Mouse (Mus musculus) liver, embryonic 14.5 days (tissue): ENCODE data around the gene Cfap46. TPM values are rescaled to one million over a fixed set of nuclear protein-coding genes. Genes with fewer than 3 reads are reported as not detected.
A peak's percentile ranks its signal among the peaks of the same experiment; 100 is the strongest.
"Not testable (repeated sequence)": the region's sequence is repeated elsewhere in the genome, so short reads cannot be mapped to it uniquely, and the experiment has no call there.

Experiments
- ATAC-seq: fragments of 200-750 bp; cut with Nextera tagmentation; 2 replicates; pipeline ENCODE4 v1.8.0; 2017; ENCODE audit warnings: moderate number of reproducible peaks, mild to moderate bottlenecking, moderate library complexity; ENCODE audit not compliant: insufficient read depth
- DNase-seq, 3 experiments: peaks; one replicate each; pipeline ENCODE4 v3.0.0-alpha.2; 2012 to 2013; ENCODE audit warnings: low read depth in 3 of 3, low spot score in 3 of 3
- H3K27ac ChIP-seq: fragments of 300-500 bp; sonication (generic); 2 replicates; pipeline ENCODE4 v1.5.1; 2014; ENCODE audit warnings: moderate library complexity, mild to moderate bottlenecking, control low read depth, inconsistent platforms
- H3K27me3 ChIP-seq: fragments of 300-500 bp; sonication (generic); 2 replicates; pipeline ENCODE4 v1.6.1; 2014; ENCODE audit warnings: mild to moderate bottlenecking, low read length, moderate library complexity; ENCODE audit not compliant: control insufficient read depth, insufficient read depth
- H3K36me3 ChIP-seq: fragments of 300-500 bp; sonication (generic); replicated peaks from 2 replicates; pipeline ENCODE4 v1.6.1; 2014; ENCODE audit warnings: low read depth; ENCODE audit not compliant: control insufficient read depth, insufficient read depth
- H3K4me1 ChIP-seq, 2 experiments: fragments of 200-500 bp in 1 of 2; fragments of 300-500 bp in 1 of 2; sonication (generic) in 1 of 2; replicated peaks; 2 replicates each; pipeline ENCODE4 v1.6.1; 2012 to 2014; ENCODE audit warnings: antibody characterized with exemption in 1 of 2, inconsistent platforms in 1 of 2, low read length in 1 of 2; ENCODE audit not compliant: control insufficient read depth in 2 of 2, insufficient read depth in 2 of 2
- H3K4me2 ChIP-seq: fragments of 300-500 bp; sonication (generic); 2 replicates; pipeline ENCODE4 v1.6.1; 2014; ENCODE audit warnings: low read depth, mild to moderate bottlenecking, control low read depth, moderate library complexity
- H3K4me3 ChIP-seq, 2 experiments: fragments of 200-500 bp in 1 of 2; fragments of 300-500 bp in 1 of 2; sonication (generic) in 1 of 2; 2 replicates each; pipeline ENCODE4 v1.5.1; 2012 to 2014; ENCODE audit warnings: low read depth in 2 of 2, low read length in 2 of 2, mild to moderate bottlenecking in 2 of 2, control low read depth in 1 of 2, inconsistent platforms in 1 of 2, moderate library complexity in 1 of 2; ENCODE audit not compliant: insufficient read depth in 1 of 2
- H3K9ac ChIP-seq: fragments of 300-500 bp; sonication (generic); replicated peaks from 2 replicates; pipeline ENCODE4 v1.6.1; 2014; ENCODE audit warnings: mild to moderate bottlenecking, control low read depth, moderate library complexity
- H3K9me3 ChIP-seq: fragments of 300-500 bp; sonication (generic); 2 replicates; pipeline ENCODE4 v1.6.1; 2016; ENCODE audit warnings: low read length, mixed read lengths; ENCODE audit not compliant: control insufficient read depth
- CTCF ChIP-seq: IDR thresholded peaks from 2 replicates; pipeline ENCODE4 v1.5.1; 2016; ENCODE audit warnings: antibody characterized with exemption, low read depth, control low read depth
- EP300 ChIP-seq: IDR thresholded peaks from 2 replicates; pipeline ENCODE4 v1.6.1; 2016; ENCODE audit warnings: antibody characterized with exemption, low read depth
- WGBS: fragments of 180-500 bp; shearing (Covaris S2); extraction: QIAGEN DNeasy Blood & Tissue Kit; methylation state at CpG from one replicate; pipeline ENCODE4 v1.1.7; 2014; ENCODE audit not compliant: insufficient replicate concordance; 5-methylcytosine and 5-hydroxymethylcytosine counted together
- polyA plus RNA-seq, 2 experiments: library from polyadenylated mRNA; depleted of rRNA in 1 of 2; stranded (reverse) in 1 of 2; unstranded in 1 of 2; fragments of >200 nt; fragmentation: Nextera tagmentation in 1 of 2; extraction: Ambion mirVana in 1 of 2; gene quantifications; 2 replicates each; pipeline versions ENCODE4 v1.2.1 to v1.2.3; 2012 to 2014

Gene Cfap46
- polyA plus RNA-seq, 2 experiments = not detected

GRCm38 (mm10) chr7:139666871-139667270 lies 16.7 kb downstream of the Cfap46 start:
- 65% methylated on average over 8 of the region's 8 CpGs for WGBS
- H3K36me3 ChIP-seq = no peaks in the 10 kb centered on the region
- DNase-seq (no peak), ATAC-seq (no peak)
- no peak overlapping the region for H3K4me2 ChIP-seq
- H3K9me3 ChIP-seq = no peaks in the 10 kb centered on the region
- H3K27me3 ChIP-seq = no peaks in the 10 kb centered on the region
- H3K4me3 ChIP-seq = no peak overlapping the region
- no peak overlapping the region for H3K27ac ChIP-seq
- no peak overlapping the region for H3K9ac ChIP-seq
- H3K4me1 ChIP-seq = no peaks in the 10 kb centered on the region
- TF ChIP-seq CTCF = no peak
- no peak for TF ChIP-seq EP300

GRCm38 (mm10) chr7:139663318-139663717 lies 20.3 kb downstream of the Cfap46 start:
- Histone ChIP-seq H3K4me3 (no peak overlapping the region), H3K27ac (no peak overlapping the region), H3K9ac (no peak overlapping the region), H3K4me1 (no peaks in the 10 kb centered on the region), H3K9me3 (no peaks in the 10 kb centered on the region), H3K27me3 (no peaks in the 10 kb centered on the region), H3K36me3 (no peaks in the 10 kb centered on the region), H3K4me2 (no peak overlapping the region)
- 35% methylated on average over 3 of the region's 3 CpGs for WGBS
- TF ChIP-seq CTCF = no peak
- no peak for TF ChIP-seq EP300
- DNase-seq (no peak), ATAC-seq (no peak)

- DNase-seq = not testable (repeated sequence)
Observed at GRCm38 (mm10) chr7:139659901-139660300, 23.7 kb downstream of the Cfap46 start.

GRCm38 (mm10) chr7:139649698-139650097 lies 33.9 kb downstream of the Cfap46 start:
- H3K4me2 ChIP-seq = no peak overlapping the region
- no peak overlapping the region for H3K9ac ChIP-seq
- H3K27me3 ChIP-seq = no peaks in the 10 kb centered on the region
- H3K36me3 ChIP-seq = no peaks in the 10 kb centered on the region
- DNase-seq (no peak), ATAC-seq (no peak)
- 52% methylated on average over 7 of the region's 7 CpGs for WGBS
- H3K27ac ChIP-seq = no peak overlapping the region
- no peaks in the 10 kb centered on the region for H3K4me1 ChIP-seq
- TF ChIP-seq EP300 (no peak), CTCF (no peak)
- no peak overlapping the region for H3K4me3 ChIP-seq
- no peaks in the 10 kb centered on the region for H3K9me3 ChIP-seq

More at GRCm38 (mm10) chr7:139659901-139660300, 23.7 kb downstream of the Cfap46 start:
- WGBS = 80% methylated on average over 24 of the region's 28 CpGs
- not testable (repeated sequence) for ATAC-seq, H3K4me1 ChIP-seq, H3K27ac ChIP-seq, H3K4me3 ChIP-seq, H3K27me3 ChIP-seq, H3K9ac ChIP-seq, H3K36me3 ChIP-seq, H3K4me2 ChIP-seq, H3K9me3 ChIP-seq

- H3K36me3 ChIP-seq = no peaks in the 10 kb centered on the region
- H3K9me3 ChIP-seq = no peaks in the 10 kb centered on the region
- DNase-seq (peak; percentile 61 to 69 (median 63)), ATAC-seq (no peak)
- H3K27ac ChIP-seq = no peak overlapping the region
- TF ChIP-seq CTCF (peak; percentile 86), EP300 (no peak)
- H3K9ac ChIP-seq = no peak overlapping the region
- no peak overlapping the region for H3K4me2 ChIP-seq
- H3K27me3 ChIP-seq = no peaks in the 10 kb centered on the region
- 35% methylated on average over 10 of the region's 10 CpGs for WGBS
- no peaks in the 10 kb centered on the region for H3K4me1 ChIP-seq
- H3K4me3 ChIP-seq = no peak overlapping the region
Observed at GRCm38 (mm10) chr7:139648107-139648824, 35.4 kb downstream of the Cfap46 start.
